Mouse (Mus musculus) cerebral cortex, adult 2 months (tissue): ENCODE results near the gene Tsc22d4.

Experiments used
- WGBS: fragments of 180-500 bp; shearing (Covaris S2); methylation state at CpG from one replicate; pipeline ENCODE4 v1.1.7; 2018; 5-methylcytosine and 5-hydroxymethylcytosine counted together

Gene Tsc22d4

DNA sequence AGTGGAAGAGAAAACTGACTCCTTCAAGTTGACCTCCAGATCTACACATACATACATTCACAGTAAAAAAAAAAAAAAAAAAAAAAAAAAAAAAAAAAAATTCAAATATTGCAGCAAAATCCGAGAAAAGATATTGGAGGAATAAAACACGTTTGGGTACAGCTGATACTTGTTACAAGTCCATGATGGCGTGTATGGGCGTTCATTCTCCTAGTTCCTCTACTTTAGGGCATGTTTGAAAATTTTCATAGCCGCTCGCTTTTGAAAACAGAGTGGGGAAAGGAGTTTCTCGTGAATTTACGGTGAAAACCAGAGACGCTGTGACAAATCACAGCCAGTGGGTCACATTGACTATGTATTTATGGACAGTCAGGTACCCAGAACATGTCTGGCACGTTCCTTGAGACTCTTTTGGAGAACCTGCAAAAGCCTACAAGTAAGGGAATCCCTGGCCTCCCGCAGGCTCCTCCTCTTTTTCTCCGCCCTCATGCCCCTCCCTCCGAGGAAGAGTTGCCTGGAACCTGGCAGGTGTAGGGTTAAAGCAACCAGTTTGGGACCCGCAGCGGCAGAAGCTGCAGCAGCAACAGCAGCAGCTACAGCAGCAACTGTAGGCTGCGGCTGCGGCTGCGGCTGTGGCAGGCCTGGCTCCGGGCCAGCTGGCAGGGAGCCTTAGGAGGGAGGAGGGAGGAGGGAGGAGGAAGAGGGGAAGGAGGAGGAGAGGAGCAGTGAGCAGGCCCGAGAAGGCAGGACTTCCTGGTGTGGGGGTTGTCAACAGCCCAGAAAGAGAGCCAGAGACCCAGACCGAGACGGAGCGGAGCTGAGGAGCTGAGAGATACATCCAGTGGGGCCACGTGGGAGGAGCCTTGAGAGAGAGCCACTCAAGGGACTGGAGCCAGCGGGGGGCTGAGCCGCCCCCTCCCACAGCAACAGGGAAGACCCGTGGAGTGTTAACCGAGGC lies at the start of gene Tsc22d4:
Gene Tsc22d4, plus strand, starts transcription at position 517 of the 958 bp plus-strand sequence.
- WGBS, result 2% methylated on average over 28 of the region's 28 CpGs

DNA sequence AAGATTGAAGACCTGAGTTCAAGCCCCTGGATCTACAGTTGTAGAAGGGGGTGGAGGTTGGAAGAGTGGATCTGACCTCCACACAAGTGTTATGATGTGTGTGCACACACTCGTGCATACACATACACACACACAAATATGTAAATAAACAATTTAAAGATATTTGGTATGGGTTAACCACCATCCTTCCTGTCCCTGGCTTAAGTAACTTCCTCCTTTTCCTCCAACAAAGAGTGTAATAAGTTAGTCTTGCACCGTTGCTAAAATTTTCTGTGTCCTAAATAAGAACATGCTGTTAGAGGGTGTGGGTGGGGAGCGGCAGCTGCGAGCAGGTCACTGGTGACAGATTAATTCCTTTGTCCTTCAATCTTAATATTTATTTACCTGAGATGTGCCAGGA lies 49.6 kb upstream of the Tsc22d4 start:
- 61% methylated on average over 4 of the region's 4 CpGs for WGBS

DNA sequence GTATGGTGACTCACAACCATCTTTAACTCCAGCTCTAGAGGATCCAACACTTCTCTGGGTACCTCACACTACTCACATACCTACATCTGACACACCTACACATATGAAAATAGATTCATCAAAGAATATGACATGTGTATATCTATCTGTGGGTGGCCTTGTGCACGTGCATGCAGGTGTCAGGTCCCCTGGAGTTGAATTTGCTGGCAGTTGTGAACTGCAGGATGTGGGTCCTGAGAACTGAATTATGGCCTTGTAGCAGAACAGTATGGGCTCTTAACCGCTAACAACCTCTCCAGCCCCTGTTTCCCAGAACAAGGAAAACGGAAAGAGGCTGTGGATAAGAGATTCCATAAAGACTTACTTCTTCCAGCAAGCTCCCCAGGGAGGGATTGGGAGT lies 46.5 kb upstream of the Tsc22d4 start:
- 84% methylated on average over 3 of the region's 3 CpGs for WGBS

DNA sequence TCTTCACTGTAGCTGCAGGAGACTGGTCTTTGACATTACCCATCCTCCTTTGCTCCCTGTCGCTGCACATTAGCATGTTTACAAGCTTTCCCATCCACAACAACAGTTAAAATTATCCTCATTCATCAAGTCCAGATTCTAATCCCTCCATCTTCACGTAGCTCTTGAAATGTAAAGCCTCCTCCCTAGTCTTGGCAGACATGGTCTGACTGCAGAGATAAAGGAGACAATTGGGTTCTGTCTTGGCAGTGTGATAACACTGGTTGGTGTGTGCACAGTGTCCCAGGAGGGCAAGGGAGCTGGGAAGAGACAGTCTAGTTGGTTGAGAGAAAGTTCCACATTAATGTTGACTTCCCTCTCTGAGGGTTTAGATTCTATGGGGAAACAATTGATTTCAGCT lies 45.7 kb upstream of the Tsc22d4 start:
- WGBS, result 65% methylated on average over 2 of the region's 2 CpGs

DNA sequence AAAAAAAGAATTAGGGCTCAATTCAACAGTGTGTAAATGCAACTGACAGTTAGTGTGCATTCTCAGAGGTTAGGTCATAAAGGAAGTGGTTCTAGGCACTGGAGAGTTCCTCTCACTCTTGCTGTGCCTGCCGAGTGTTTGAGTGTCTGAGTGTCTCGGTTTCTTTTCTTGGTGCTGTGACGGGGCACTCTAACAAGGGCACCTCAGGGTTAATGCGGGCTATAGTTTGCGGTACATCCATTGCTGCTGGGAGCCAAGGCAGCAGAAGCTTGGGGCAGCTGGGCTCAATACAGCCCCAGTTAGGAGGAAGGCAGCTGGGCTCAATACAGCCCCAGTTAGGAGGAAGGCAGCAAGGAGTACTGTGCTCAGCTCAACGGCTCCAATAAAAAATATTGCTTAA lies 40.3 kb upstream of the Tsc22d4 start:
- 63% methylated on average over 6 of the region's 6 CpGs for WGBS

DNA sequence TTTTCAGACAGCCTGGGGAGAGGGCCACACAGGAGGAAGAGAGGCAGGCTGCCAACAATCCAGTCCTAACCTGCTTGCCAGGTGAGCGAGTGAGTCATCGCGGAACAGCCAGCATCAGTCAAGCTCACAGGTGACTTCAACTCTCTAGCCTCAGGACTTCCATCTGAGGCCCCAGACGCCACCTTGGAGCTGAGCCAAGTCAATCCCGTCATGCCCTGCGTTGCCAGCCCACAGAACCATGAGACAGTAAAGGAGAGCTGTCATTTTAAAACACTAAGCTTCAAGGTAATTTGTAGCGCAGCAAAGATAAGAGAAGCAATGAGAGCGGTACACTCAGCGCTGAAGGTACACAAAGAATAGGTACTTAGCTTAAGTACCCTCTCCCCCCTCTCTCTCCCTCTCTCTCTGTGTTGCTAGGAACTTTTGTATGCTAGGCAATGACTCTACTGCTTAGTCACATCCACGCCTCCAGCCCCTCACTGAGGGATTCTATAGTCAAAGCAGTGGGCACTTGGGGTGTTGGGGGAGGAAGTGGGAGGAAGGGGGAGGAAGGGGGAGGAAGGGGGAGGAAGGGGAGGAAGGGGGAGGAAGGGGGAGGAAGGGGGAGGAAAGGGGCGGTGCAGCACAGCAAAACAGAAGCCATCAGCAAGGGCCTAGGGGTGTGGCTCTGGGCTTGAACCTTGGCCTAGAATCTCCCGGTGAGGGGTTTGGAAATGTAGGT lies 38.5 kb upstream of the Tsc22d4 start:
- 41% methylated on average over 12 of the region's 12 CpGs for WGBS

DNA sequence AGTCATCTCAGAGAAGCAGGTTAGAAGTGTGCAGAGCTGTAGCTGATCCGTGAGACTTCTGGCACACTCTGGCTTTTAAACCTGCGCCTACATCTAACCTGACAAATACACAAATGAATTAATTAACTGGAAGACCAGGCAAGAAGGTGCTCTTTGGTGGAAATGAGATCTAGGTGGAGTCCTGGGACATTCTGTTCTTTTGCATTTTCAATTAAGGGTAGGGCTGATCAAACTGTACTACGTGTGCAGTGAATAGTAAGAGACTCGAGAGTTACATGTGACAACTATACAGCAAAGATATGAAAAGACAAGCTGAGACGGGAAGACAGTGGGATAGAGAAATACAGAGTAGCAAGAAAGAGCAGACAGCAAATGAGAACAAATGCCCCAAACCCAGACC lies 32.1 kb upstream of the Tsc22d4 start:
- 71% methylated on average over 5 of the region's 5 CpGs for WGBS

DNA sequence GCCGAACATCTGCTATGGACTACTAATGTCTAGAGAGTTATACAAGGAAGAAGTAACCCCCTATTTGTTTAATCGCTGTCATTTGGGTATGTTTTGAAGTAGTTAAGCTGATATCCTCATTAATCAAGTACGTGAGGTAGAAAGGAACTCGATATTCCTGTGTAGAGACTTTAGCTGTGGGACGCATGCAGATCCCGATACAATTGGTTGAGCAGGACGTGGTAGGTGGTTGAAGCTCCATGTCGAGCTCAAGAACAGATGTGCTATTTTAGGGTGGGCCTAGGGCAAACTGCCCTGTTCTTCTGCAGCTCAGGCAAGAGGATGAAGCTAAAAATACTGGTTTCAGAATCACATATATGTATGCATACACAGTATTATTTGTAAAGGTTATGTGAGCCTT lies 29.8 kb upstream of the Tsc22d4 start:
- 85% methylated on average over 8 of the region's 8 CpGs for WGBS

DNA sequence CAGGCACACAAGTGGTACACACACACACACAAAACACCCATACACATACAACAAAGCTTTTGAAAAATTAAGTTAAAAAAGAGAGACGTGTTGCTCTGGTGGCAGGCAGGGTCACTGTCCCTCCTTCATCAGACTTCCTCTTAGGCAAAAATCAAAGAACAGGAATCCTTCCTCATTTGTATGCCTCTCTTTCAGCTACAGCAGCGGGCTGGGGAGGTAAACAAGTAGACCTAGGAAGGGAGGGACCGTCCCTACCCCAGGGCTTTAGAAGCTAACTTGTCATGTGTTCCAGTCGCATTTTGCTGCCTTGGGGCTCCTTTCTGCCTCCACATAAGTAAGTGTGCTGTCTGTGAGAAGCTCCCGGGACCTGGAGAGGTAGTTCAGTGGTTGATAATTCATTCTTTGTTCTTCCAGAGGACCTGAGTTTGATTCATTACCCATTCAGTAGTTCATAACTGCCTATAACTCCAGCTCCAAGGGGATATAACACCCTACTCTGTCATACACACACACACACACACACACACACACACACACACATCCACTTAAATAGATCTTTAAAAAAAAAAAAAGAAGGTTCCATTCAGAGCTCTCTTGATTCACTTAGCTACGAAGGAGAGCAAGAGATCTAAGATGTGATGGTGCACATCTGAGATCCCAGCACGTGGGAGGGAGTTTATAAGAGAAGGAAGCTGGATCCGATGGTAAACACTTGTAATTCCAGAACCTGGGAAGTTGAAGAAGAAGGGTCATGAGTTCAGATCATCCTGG lies 27.3 kb upstream of the Tsc22d4 start:
- WGBS, result 60% methylated on average over 8 of the region's 8 CpGs

DNA sequence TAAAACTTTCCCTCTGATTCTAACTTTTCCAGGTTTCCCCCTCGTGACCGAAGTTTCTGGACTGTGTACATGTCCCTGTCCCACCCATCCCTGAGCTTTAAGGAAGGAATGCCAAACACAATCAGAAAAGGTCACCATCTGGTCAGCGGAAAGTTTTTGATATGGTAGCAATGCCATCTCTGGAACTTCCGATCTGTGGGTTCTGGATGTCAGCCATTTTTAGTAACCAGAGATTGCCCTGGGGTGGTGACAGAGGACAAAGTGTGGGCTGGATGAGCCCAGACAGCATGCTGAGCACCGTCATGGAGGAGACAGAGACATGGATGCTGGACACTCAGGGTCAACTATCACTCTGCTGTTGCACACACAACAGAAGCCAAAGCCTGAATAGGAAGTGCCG lies 26.4 kb upstream of the Tsc22d4 start:
- WGBS, result 85% methylated on average over 6 of the region's 6 CpGs

DNA sequence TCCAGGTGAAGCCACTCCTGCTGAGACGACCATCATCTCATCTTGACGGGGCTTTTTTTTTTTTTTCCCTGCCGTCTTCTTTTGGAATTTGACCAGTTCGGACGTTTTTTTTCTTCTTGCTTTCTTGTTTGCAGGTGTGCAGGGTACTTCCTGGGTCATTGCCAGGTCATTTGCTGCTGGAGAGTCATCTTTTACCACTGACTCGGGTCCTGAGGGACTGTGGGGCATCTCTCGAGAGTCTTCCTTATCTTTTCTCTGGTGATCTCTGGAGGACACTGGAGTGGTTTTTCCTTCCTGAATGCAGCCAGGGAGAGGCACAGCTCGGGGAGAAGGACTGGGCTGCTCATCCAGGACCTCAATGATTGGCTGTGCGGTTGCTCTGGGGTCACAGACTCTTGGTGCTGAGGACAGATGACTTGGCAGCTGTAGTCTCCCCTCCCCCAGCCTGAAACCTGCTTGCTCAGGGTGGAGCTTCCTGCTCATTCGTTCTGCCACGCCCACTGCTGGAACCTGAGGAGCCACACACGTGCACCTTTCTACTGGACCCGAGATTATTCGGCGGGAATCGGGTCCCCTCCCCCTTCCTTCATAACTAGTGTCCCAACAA lies 24.9 kb upstream of the Tsc22d4 start:
- whole genome bisulfite sequencing, result 35% methylated on average over 11 of the region's 16 CpGs

DNA sequence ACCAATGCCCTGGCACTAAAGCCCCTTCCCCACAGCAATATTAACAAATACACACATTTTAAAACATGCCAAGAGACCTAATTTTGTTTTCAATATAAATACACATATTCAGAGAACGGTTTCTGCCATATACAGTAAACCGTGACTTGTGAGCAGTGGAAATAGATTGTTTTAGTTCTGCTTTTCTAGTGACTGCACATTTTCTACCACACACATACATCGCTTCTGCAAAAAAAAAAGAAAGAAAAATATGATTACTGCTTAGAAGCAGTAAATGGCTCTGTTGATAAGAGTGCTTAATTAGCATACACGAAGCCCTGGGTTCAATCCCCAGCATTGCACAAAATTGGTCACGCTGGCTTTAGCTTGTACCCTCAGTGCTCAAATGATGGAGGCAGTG lies 21.7 kb upstream of the Tsc22d4 start:
- WGBS, result 79% methylated on average over 5 of the region's 5 CpGs

DNA sequence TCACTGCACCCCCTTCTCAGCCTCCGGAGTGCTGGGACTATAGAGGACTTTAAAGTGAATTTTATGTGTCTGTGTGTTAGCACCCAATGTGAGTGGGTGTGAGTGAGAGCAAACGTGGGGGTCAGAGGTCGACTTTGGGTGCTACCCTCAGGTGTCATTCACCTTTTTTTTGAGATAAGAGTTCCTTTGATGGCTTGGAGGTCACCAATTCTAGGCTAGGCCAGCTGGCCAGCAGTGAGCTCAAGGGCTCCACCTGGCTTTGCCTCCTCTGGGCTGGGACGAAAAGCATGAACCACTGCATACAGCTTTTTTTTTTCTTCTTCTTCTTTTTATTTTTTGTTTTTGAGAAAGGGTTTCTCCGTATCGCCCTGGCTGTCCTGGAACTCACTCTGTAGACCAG lies 18.8 kb upstream of the Tsc22d4 start:
- WGBS, result 65% methylated on average over 6 of the region's 6 CpGs

DNA sequence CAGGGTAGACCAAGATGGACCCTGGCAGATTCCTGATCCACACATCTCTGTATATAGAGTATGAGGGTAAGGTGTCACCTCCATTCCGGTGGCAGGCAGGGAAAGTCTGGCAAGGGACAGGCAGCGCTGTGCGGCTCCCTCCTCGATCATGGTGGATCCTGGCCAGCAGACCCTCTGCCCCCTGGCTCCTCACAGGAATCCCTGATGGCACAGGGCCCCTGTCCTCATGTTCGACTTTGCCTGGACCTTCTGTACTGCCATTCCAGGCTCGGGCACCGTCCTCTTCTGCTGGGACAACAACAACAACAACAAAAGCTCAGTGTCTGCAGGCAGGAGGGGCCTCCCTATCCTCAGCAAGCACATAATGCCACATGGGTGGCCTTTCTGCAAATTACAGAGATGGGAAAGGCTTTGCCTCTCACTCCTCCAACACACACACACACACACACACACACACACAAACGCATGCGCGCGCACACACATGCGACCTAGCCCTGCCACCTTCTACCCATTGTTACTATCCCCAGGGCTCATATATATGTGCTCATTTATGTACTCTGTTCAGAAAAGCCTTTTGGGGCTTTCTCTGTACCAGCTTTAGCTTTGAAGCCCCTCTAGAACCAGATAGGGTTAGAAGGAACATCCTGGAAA lies 11.8 kb upstream of the Tsc22d4 start:
- WGBS, result 28% methylated on average over 12 of the region's 12 CpGs

DNA sequence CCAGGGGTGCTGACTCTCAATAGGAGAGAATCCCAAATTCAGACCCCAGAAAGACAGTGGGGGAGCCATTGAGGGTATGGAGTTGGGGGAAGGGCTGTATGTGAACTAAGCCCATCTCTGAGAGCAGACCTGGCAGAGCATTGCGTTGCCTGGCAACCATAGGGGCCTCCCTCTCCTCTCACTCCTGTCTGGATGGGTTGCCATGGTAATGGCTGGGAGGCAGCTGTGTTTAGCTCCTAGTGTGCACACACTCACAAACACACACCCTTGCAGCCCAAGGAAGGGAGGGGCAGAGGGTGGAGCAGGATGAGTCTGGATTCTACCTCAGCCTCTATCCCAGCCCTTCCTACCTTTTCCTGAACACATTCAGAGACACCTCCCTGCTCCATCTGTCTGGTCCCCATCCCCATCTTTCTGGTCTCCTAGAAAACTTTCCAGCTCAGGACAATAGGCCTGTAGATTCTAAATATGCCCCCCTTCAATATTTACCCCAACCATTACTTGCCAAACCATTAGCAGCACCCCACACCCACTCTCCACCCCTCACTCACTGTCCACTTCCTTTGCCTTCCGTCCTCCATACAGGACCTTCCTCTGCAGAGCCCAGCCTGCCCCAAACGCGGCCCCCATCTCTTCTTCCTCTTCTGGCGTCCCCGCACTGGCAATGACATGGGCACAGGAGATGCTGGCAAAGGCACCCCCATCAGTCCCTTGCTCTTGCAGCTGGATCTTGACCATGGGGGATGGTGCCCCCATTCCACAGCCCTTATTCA lies 11.1 kb upstream of the Tsc22d4 start:
- 36% methylated on average over 6 of the region's 6 CpGs for WGBS

DNA sequence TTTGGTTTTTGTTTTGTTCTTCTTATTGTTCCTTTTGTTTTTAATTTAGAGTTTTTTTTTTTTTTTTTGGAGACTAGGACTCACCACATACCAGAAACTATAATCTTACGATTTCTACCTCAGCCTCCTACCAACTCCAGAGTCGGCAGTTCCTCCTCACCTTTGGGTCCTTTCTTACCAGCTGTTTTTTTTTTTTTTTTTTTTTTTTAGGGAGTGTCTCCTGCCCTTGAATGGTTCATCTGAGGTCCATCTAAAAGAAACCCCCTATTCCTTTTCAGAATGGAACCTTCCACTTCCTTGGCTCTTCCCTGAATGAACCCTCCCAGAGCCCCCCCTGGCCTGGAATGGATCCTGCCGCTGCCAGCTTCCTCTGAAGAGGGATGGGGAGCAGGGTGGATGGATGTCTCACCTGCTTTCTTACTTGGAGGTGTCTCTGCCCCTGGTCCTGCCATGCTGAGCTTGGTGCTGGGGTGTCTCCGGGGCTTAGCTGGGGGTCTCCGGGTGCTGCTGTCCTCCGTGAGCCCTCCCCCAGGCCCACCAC lies 8.1 kb upstream of the Tsc22d4 start:
- WGBS, result 61% methylated on average over 6 of the region's 6 CpGs

DNA sequence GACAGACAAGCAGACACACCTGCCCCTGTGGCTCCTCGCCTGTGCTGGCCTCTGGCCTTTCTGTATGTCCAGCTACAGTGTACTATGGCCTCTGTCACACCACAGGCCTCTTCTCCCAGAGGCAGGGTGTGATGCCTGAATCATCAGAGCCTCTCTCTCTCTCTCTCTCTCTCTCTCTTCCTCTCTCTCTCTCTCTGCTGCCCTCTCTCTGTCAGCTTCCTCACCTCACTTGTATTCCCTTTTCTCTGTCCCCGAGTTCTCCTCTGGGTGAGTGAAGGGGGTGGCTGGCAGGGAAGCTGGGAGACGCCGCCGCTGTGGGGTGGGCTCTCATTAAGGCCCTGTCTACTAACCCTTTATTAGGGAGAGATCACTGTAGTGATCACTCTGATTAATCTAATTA lies 7.0 kb upstream of the Tsc22d4 start:
- WGBS, result 28% methylated on average over 5 of the region's 5 CpGs

DNA sequence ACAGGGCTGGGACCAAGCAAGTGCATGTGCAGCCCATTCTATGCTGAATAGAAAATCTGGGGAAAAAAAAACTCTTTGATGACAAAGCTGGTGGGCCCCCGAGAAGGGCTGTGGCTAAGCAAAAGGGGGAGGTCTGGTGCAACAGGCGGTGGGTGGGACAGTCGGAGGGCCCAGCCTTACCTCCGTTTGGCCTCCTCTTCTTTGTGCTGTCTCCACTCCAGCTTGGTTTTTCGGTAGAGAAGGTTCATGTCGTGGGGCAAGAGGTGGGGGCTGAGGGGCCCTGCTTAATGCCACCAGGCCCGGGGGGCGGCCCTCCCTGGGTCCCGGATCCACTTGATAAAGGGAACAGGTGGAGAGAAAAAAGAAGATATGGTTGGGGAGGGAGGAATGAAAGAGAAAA lies 6.1 kb upstream of the Tsc22d4 start:
- WGBS, result 43% methylated on average over 9 of the region's 9 CpGs

DNA sequence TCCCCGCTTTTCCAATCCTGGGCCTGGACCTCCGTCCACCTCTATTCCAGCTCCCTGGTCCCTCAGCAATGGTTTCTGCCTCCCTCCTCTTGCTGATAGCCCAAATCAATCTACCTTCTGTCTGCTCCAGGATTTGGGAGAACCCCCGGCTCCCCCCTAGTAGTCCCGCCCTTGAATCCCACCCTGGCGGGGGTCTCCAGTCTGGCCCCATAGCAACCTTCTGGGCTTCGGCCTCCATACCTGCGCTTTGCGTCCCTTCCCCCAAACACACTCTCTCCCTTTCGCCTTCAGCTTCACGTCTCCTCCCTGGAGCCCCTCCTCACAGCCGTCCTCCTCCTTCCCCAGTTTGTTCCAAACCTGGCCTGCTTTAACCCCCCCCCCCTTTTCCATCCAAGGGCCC lies 5.0 kb upstream of the Tsc22d4 start:
- WGBS, result 19% methylated on average over 10 of the region's 11 CpGs
